Mouse (Mus musculus): ENCODE results near the gene Anapc15-ps. TPM values are rescaled to one million over a fixed set of nuclear protein-coding genes. Genes with fewer than 3 reads are reported as not detected.

The Anapc15-ps gene
- polyA plus RNA-seq, 1 experiment from 2014 or later: not detected

DNA sequence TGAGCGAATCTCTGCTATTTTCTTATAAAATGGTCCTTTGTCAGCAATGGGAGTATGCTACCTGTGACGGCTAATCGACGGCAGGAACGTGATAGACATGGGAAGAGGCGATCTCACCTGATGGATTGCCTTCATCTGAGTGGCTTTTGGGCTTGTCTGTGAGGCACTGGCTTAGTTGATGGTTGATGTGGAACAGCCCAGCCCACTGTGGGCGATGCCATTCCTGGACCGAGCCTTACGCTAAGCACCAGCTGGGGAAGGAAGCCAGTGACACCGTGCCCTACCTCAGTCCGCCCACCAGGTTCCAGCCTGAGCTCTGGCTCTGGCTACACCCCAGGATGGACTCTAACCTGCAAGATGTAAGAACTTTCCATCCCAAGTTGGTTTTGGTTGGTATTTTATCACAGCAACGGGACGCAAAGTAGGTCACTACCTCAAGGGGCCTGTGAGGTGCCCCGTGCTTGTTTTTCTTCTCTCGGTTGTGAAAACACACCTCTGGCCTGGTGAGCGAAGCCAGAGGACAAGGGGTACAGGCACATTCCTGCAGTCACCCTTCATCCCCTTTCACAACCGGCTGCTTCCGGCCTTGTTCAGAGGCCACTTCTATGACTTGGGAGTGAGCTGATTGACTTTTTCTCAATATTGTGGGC, 22.5 kb upstream of the Anapc15-ps start:
- TF ChIP-seq CTCF (IDR thresholded peaks at IDR 0.05; ENCODE audit: low read depth): no peak
- ATAC-seq: peak; percentile 35; the same call in 1 of the 2 replicates
- H3K27ac ChIP-seq (ENCODE audit: low read depth, low read length): no peak overlapping the region

GRCm38 (mm10) chr10:95694559-95695251, 21.5 kb upstream of the Anapc15-ps start:
- H3K27ac ChIP-seq (ENCODE audit: low read depth, low read length): no peak overlapping the region
- no peaks in the 10 kb centered on the region for H3K36me3 ChIP-seq (ENCODE audit: control insufficient read depth, insufficient read depth)
- H3K4me3 ChIP-seq (ENCODE audit: low read depth, low read length): no peak overlapping the region
- no peak for ATAC-seq
- no peak for TF ChIP-seq CTCF (IDR thresholded peaks at IDR 0.05; ENCODE audit: low read depth)
- H3K4me1 ChIP-seq (replicated peaks; ENCODE audit: control insufficient read depth, insufficient read depth, low read length): no peaks in the 10 kb centered on the region
- no peaks in the 10 kb centered on the region for H3K27me3 ChIP-seq (replicated peaks; ENCODE audit: control insufficient read depth, insufficient read depth, low read length)
- no peak overlapping the region for H3K4me2 ChIP-seq (replicated peaks; ENCODE audit: low read depth)
- no peaks in the 10 kb centered on the region for H3K9me3 ChIP-seq (ENCODE audit: control insufficient read depth)
- WGBS: 80% methylated on average over 12 of the region's 12 CpGs
- H3K9ac ChIP-seq (ENCODE audit: low read depth, low read length): no peak overlapping the region

More for the DNA sequence above, 22.5 kb upstream of the Anapc15-ps start:
- no peaks in the 10 kb centered on the region for H3K4me1 ChIP-seq (replicated peaks; ENCODE audit: control insufficient read depth, insufficient read depth, low read length)
- no peak overlapping the region for H3K4me3 ChIP-seq (ENCODE audit: low read depth, low read length)
- H3K9ac ChIP-seq (ENCODE audit: low read depth, low read length): no peak overlapping the region
- no peaks in the 10 kb centered on the region for H3K9me3 ChIP-seq (ENCODE audit: control insufficient read depth)
- no peak overlapping the region for H3K4me2 ChIP-seq (replicated peaks; ENCODE audit: low read depth)
- 78% methylated on average over 18 of the region's 18 CpGs for WGBS
- no peaks in the 10 kb centered on the region for H3K36me3 ChIP-seq (ENCODE audit: control insufficient read depth, insufficient read depth)
- no peaks in the 10 kb centered on the region for H3K27me3 ChIP-seq (replicated peaks; ENCODE audit: control insufficient read depth, insufficient read depth, low read length)

GRCm38 (mm10) chr10:95691347-95691746, 18.1 kb upstream of the Anapc15-ps start:
- ATAC-seq: peak; percentile 78
- TF ChIP-seq CTCF (IDR thresholded peaks at IDR 0.05; ENCODE audit: low read depth): no peak
- Histone ChIP-seq H3K27ac (ENCODE audit: low read depth, low read length) (no peak overlapping the region), H3K27me3 (replicated peaks; ENCODE audit: control insufficient read depth, insufficient read depth, low read length) (no peaks in the 10 kb centered on the region), H3K4me2 (replicated peaks; ENCODE audit: low read depth) (no peak overlapping the region), H3K9me3 (ENCODE audit: control insufficient read depth) (no peaks in the 10 kb centered on the region), H3K9ac (ENCODE audit: low read depth, low read length) (no peak overlapping the region), H3K4me1 (replicated peaks; ENCODE audit: control insufficient read depth, insufficient read depth, low read length) (no peaks in the 10 kb centered on the region), H3K4me3 (ENCODE audit: low read depth, low read length) (no peak overlapping the region), H3K36me3 (ENCODE audit: control insufficient read depth, insufficient read depth) (no peaks in the 10 kb centered on the region)
- 78% methylated on average over 4 of the region's 4 CpGs for WGBS

DNA sequence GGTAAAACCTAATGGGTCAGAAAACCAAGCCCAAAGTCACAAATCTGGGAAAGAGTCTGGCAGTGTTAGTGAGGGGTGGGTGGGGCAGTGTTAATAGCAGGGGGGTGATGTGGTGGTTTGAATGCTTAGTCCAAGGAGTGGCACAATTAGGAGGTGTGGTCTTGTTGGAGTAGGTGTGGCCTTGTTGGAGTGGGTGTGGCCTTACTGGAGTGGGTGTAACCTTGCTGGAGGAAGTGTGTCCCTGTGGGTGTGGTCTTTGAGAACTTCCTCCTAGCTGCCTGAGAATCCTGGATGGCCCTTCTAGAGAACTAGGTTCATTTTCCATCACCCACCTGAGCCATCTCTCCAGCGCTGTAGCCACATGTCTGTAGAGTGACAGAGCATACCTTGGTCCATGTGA, 16.6 kb upstream of the Anapc15-ps start:
- TF ChIP-seq CTCF (IDR thresholded peaks at IDR 0.05; ENCODE audit: low read depth): no peak
- 89% methylated on average over 1 of the region's 1 CpGs for WGBS
- H3K9ac ChIP-seq (ENCODE audit: low read depth, low read length): no peak overlapping the region
- no peak overlapping the region for H3K4me2 ChIP-seq (replicated peaks; ENCODE audit: low read depth)
- no peaks in the 10 kb centered on the region for H3K4me1 ChIP-seq (replicated peaks; ENCODE audit: control insufficient read depth, insufficient read depth, low read length)
- no peaks in the 10 kb centered on the region for H3K9me3 ChIP-seq (ENCODE audit: control insufficient read depth)
- no peak overlapping the region for H3K4me3 ChIP-seq (ENCODE audit: low read depth, low read length)
- H3K27me3 ChIP-seq (replicated peaks; ENCODE audit: control insufficient read depth, insufficient read depth, low read length): no peaks in the 10 kb centered on the region
- no peak overlapping the region for H3K27ac ChIP-seq (ENCODE audit: low read depth, low read length)
- peak; percentile 44; the same call in 1 of the 2 replicates for ATAC-seq
- H3K36me3 ChIP-seq (ENCODE audit: control insufficient read depth, insufficient read depth): no peaks in the 10 kb centered on the region

- Histone ChIP-seq H3K9ac (ENCODE audit: low read depth, low read length) (no peak overlapping the region), H3K4me3 (ENCODE audit: low read depth, low read length) (no peak overlapping the region), H3K36me3 (ENCODE audit: control insufficient read depth, insufficient read depth) (no peaks in the 10 kb centered on the region), H3K27ac (ENCODE audit: low read depth, low read length) (no peak overlapping the region), H3K27me3 (replicated peaks; ENCODE audit: control insufficient read depth, insufficient read depth, low read length) (no peaks in the 10 kb centered on the region), H3K9me3 (ENCODE audit: control insufficient read depth) (no peaks in the 10 kb centered on the region), H3K4me2 (replicated peaks; ENCODE audit: low read depth) (no peak overlapping the region), H3K4me1 (replicated peaks; ENCODE audit: control insufficient read depth, insufficient read depth, low read length) (no peaks in the 10 kb centered on the region)
- no peak for ATAC-seq
- no peak for TF ChIP-seq CTCF (IDR thresholded peaks at IDR 0.05; ENCODE audit: low read depth)
- 73% methylated on average over 7 of the region's 7 CpGs for WGBS
These were observed 15.8 kb upstream of the Anapc15-ps start for GRCm38 (mm10) chr10:95689058-95689457.

DNA sequence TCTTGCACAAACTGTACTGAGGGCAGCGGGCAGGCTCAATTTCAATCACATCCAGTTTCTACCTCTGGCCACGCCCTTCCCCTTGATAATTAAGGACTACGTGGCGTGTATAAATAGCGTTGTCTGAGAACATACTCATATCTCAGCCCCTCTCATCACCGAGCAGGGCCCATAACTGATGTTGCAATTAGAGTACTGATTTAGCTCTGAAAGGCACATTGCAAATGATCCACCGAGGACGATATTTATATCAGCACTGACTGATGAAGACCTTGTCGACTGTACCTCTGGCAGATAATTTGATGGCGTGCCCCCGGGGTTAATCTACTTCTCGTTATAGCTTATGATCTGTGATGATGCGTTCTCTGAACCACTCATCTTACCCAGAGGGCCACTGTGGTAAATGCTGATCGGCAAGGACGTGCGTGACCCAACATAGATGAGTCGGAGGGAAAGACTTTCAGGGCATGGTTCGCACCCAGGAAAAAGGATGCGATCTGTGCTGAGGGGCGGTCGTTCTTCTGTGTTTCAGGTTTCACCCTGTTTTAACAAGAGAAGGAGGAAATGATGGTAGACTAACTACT, 14.4 kb upstream of the Anapc15-ps start:
- Histone ChIP-seq H3K9me3 (ENCODE audit: control insufficient read depth) (no peaks in the 10 kb centered on the region), H3K27me3 (replicated peaks; ENCODE audit: control insufficient read depth, insufficient read depth, low read length) (no peaks in the 10 kb centered on the region), H3K36me3 (ENCODE audit: control insufficient read depth, insufficient read depth) (no peaks in the 10 kb centered on the region), H3K4me1 (replicated peaks; ENCODE audit: control insufficient read depth, insufficient read depth, low read length) (no peaks in the 10 kb centered on the region), H3K9ac (ENCODE audit: low read depth, low read length) (no peak overlapping the region), H3K4me3 (ENCODE audit: low read depth, low read length) (no peak overlapping the region), H3K4me2 (replicated peaks; ENCODE audit: low read depth) (no peak overlapping the region), H3K27ac (ENCODE audit: low read depth, low read length) (no peak overlapping the region)
- 73% methylated on average over 21 of the region's 21 CpGs for WGBS
- ATAC-seq: no peak
- TF ChIP-seq CTCF (IDR thresholded peaks at IDR 0.05; ENCODE audit: low read depth): no peak

All from intestine, postnatal 0 days (tissue).